ENCODE assay signal across 7 mouse cellular contexts in the genomic region with DNA sequence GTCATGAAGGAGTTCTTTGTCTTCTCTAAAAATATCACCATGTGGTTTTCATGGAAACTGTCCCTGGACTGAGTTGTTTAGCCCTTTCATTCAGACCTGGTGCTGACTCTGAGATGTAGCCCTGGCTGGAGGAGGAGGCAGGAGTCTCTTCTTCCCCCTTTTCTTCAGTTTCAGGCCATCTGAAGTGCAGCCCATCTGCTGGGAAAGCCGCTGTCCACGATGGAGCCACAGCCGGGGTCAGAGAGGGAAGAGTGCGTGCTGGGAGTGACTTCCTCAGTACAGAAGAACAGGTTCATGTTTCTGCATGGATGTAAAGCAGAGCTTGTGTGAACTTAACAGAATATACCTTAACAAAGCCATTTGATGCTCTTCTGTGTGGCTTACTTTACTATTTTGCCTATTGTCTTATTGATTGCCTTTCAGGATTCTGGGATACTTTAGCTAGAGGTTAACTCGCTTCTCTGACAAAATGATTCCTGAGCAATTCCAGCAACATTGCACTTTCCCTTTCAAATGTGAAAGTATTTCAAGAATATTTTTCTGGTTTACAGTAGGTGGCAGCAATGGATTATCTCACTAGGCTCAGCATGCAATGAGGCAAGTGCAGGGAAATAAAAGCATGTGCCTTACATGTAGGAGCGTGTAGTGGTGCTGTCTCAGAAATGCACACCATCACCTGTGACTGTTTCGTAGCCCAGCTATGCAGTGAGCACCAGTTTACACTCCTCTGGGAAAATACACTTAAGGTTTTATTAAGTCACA. TPM values are rescaled to one million over a fixed set of nuclear protein-coding genes. Genes with fewer than 3 reads are reported as not detected.
DNase-seq lines count a peak whose midpoint lies in the region; ATAC-seq and TF ChIP-seq lines count a peak whose summit lies in the region.

No protein-coding gene starts in this region.

- no peak overlapping the region for H3K4me2 ChIP-seq in neural tube, embryonic 15.5 days

- no peak overlapping the region for H3K4me3 ChIP-seq in left cerebral cortex, adult 2 months
- no peak overlapping the region for H3K4me3 ChIP-seq in embryonic fibroblast, embryonic 13.5 days (ENCODE audit: insufficient read depth, low read length)
- H3K4me3 ChIP-seq in neural tube, embryonic 15.5 days (replicated peaks), result no peak overlapping the region

- intact Hi-C loops in left cerebral cortex, adult 2 months (cut with DNase I), result loop anchor here (5.0 to 10.0 kb wide), 3 partner anchors 176 to 456 kb away; no protein-coding TSS in a partner anchor
- intact Hi-C loops in left cerebral cortex, postnatal 36 days (cut with DNase I), result loop anchor here (5.0 kb wide), 1 partner anchor 186 kb away; no protein-coding TSS in a partner anchor

- DNase-seq in left cerebral cortex, adult 2 months (ENCODE audit: extremely low spot score in 1 of 2, low spot score in 2 of 2), result no peak
- DNase-seq in left cerebral cortex, postnatal 36 days (ENCODE audit: low spot score in 2 of 2), result no peak
- DNase-seq in Patski (ENCODE audit: low read depth, low spot score), result no peak
- DNase-seq in urinary bladder, adult 2 months (ENCODE audit: low spot score), result no peak

- peak; percentile 51 for ATAC-seq in Patski
- peak; percentile 88 for ATAC-seq in neural tube, embryonic 15.5 days (ENCODE audit: low FRiP score)
- no peak for ATAC-seq in erythroid progenitor cell, adult 5-6 weeks (replicated peaks; ENCODE audit: low FRiP score, poor library complexity, severe bottlenecking)

- TF ChIP-seq POLR2A in embryonic fibroblast, embryonic 13.5 days (IDR thresholded peaks at IDR 0.05; ENCODE audit: low read depth, low read length), result no peak

- H3K36me3 ChIP-seq in neural tube, embryonic 15.5 days, result no peaks in the 10 kb centered on the region

- 46% methylated on average over 7 of the region's 7 CpGs for WGBS in neural tube, embryonic 15.5 days

- H3K27me3 ChIP-seq in Patski, result no peaks in the 10 kb centered on the region
- no peaks in the 10 kb centered on the region for H3K27me3 ChIP-seq in neural tube, embryonic 15.5 days (replicated peaks)

- no peaks in the 10 kb centered on the region for H3K9me3 ChIP-seq in neural tube, embryonic 15.5 days (replicated peaks)

- no peak overlapping the region for H3K27ac ChIP-seq in left cerebral cortex, adult 2 months
- H3K27ac ChIP-seq in embryonic fibroblast, embryonic 13.5 days (ENCODE audit: insufficient read depth, low read length), result no peak overlapping the region
- no peak overlapping the region for H3K27ac ChIP-seq in neural tube, embryonic 15.5 days (replicated peaks)

- POLR2A ChIA-PET in Patski (lab: Charles Lee), result no interaction called here

- in situ Hi-C loops in Patski (cut with MboI; ENCODE audit: low pct_unique_long_range_greater_than_20kb), result loop anchor here (5.0 to 10.0 kb wide), 2 partner anchors 176 to 458 kb away; no protein-coding TSS in a partner anchor

- no peak overlapping the region for H3K9ac ChIP-seq in neural tube, embryonic 15.5 days (replicated peaks)

- CTCF ChIA-PET in Patski (lab: Charles Lee), result interaction anchor here (0.7 to 2.3 kb wide), 12 partner anchors 9 to 345 kb away, joined by 3 to 7 read pairs (median 3); no protein-coding TSS in a partner anchor

- H3K4me1 ChIP-seq in embryonic fibroblast, embryonic 13.5 days (ENCODE audit: control insufficient read depth, insufficient read depth, low read length), result no peaks in the 10 kb centered on the region
- H3K4me1 ChIP-seq in neural tube, embryonic 15.5 days, result 0 out of 2 replicates have a peak, but pooled peaks cover 7% of the 10 kb centered on the region

- TF ChIP-seq CTCF in left cerebral cortex, adult 2 months (IDR thresholded peaks at IDR 0.05), result peak; percentile 62
- TF ChIP-seq CTCF in Patski (IDR thresholded peaks at IDR 0.05), result peak; percentile 71
- peak; percentile 33; the same call in 1 of the 2 replicates for TF ChIP-seq CTCF in embryonic fibroblast, embryonic 13.5 days (IDR thresholded peaks at IDR 0.05; ENCODE audit: borderline replicate concordance, insufficient read depth, low read length)

RNA-seq across cellular contexts. Expression of a gene that starts 42.3 kb away (rescaled TPM):
- total RNA-seq in left cerebral cortex, adult 2 months (2021), result 10 to 100 TPM; 15.3 to 19.0 TPM
- total RNA-seq in left cerebral cortex, postnatal 36 days (2021), result 10 to 100 TPM; 13.6 to 16.8 TPM
- 0.83 TPM for polyA plus RNA-seq in Patski (2021)
- 0.92 and 0.97 TPM in 2 replicates for polyA plus RNA-seq in embryonic fibroblast, embryonic 13.5 days (2011; ENCODE audit: insufficient read length, low read depth, missing spikeins)
- 4.8 and 5.7 TPM in 2 replicates for polyA plus RNA-seq in neural tube, embryonic 15.5 days (2015; fragmentation: Nextera tagmentation; extraction: Ambion mirVana)
- not detected in 2 replicates for total RNA-seq in erythroid progenitor cell, adult 5-6 weeks (2015; ENCODE audit: low replicate concordance)
- total RNA-seq in erythroid progenitor cell, adult 5-6 weeks (2017; ENCODE audit: low replicate concordance), result 0.39 and 0.53 TPM in 2 replicates
- 0.69 and 0.96 TPM in 2 replicates for polyA plus RNA-seq in urinary bladder, adult 2 months (2012; rRNA removed)

RNA-seq across cellular contexts. Expression of a gene that starts 48.9 kb away (rescaled TPM):
- total RNA-seq in left cerebral cortex, adult 2 months (2021), result 1 to 10 TPM; 1.3 to 2.0 TPM
- total RNA-seq in left cerebral cortex, postnatal 36 days (2021), result 1 to 10 TPM; 1.9 to 2.0 TPM
- polyA plus RNA-seq in Patski (2021), result 0.08 TPM
- 2.9 and 3.4 TPM in 2 replicates for polyA plus RNA-seq in embryonic fibroblast, embryonic 13.5 days (2011; ENCODE audit: insufficient read length, low read depth, missing spikeins)
- polyA plus RNA-seq in neural tube, embryonic 15.5 days (2015; fragmentation: Nextera tagmentation; extraction: Ambion mirVana), result 1.7 and 3.0 TPM in 2 replicates
- 0.72 and 2.9 TPM in 2 replicates for total RNA-seq in erythroid progenitor cell, adult 5-6 weeks (2015; ENCODE audit: low replicate concordance)
- 0.64 and 0.98 TPM in 2 replicates for total RNA-seq in erythroid progenitor cell, adult 5-6 weeks (2017; ENCODE audit: low replicate concordance)
- polyA plus RNA-seq in urinary bladder, adult 2 months (2012; rRNA removed), result 11.6 and 13.5 TPM in 2 replicates
